Mouse (Mus musculus) left cerebral cortex, adult 9 months (tissue): ENCODE data around the gene Gm5447.
A peak's percentile ranks its signal among the peaks of the same experiment; 100 is the strongest.

Experiments used
- DNase-seq, 2 experiments: peaks; one replicate each; pipeline ENCODE4 v3.0.0; 2022; ENCODE audit warnings: low spot score in 2 of 2

The Gm5447 gene

DNA sequence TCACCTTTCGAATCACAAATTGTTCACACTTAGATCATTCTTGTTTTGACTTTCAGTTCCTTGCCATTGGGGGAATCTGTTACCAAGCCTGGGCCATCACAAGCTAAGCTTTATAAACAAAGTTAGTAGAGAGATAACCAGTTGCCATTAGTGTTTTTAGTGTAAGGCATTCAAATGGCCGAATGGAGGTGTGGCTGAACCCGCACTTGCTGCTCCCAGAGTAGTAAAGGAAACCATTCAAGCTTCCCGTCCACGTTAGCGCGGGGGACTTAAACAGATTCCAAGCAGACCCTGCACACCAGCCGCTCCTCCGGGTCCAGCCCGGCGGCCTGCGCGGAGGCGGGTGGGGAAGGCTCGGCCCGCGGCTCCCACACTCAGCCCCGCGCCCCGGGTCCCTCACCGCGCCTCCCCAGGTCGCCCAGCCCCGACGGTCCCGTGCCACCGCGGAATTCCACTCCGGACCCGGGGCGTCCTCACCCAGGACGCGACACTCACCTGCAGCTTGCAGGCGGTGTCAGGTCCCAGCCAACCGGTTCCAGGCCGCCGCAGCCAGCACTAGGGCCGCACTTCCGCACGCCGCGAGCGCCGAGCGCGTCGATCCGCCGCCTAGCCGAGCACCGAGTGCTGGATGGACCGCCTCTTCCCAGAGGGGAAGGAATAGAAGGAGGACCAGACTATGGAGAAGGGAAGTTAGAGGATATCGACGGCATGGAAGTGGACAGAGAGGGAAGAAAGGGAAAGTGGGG lies at the start of gene Gm5447, which contains the start of gene Exoc2:
Gene Gm5447, plus strand, starts transcription at position 704 of the 746 bp plus-strand sequence.
Gene Exoc2, minus strand, starts transcription at position 593 of the 746 bp plus-strand sequence.
- DNase-seq: peak; percentile 31 to 79

DNA sequence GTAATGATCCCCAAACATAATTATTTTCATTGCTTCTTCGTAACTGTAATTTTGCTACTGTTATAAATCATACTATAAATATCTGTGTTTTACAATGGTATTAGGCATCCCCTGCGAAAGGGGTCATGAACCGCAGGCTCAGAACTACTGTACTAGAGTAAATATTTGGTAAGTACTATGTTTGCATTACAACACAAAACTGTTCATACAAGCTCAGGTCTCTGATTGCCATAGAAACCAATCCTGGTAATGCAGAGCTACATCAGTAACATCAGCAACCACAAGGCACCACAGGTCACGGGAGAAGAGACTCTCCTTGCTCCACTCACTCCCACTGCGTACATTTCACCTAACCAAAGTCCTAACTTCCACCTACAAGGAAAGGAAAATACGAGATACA lies 49.7 kb upstream of the Gm5447 start:
- DNase-seq: no peak

DNA sequence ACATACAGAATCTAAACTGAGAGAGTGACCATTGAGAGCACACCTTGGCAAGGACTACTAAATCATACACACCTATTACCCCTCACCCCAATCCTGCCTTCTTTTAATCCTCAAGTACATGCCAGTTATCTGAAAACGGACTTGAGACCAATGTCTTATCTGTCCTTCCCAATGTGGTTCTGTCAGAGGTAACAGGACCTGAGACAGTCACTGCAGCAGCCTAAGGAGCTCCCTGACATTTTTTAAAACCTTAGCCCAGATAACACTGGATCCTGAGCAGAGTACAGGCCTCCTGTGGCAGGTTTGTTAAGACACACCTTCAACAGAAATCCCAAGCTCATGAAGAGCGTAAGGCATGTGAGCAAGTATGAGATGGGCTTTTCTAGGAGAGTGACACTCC lies 44.9 kb upstream of the Gm5447 start:
- DNase-seq: no peak

DNA sequence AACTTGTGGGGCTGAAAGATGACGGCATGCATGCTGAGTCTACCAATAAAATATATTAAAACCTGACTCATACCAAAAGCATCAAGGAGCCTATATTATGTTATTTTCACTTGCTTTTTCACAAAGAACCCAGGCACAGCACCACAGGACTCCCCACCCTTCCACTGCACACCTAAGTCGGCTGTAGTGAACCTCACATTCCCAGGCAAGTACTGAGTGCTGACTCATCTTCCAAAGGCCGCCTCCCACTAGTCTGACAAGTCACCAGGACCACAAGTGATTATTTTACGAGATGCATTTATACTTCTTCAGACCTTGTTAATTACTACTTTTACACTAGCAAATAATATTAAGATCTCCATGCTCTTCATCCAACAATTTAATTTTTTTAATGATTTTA lies 42.4 kb upstream of the Gm5447 start:
- DNase-seq: no peak

DNA sequence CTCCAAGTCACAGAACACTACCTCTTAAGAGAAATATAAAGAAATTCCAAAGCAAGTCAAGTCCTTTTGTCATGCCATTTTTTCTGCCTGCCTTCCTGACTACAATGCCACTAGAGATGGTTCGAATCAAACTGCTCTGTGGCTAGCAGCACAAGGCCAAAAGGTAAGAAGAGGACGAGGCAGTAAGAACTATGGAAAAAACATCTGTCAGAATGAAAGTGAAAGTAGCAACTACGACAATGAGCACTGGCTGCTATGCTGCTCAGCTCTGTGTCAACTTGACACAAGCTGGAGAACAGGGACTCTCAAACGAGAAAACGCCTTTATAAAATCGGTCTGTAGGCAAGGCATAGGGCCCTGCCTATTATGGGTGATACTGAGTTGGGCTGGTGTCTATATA lies 41.0 kb upstream of the Gm5447 start:
- no peak for DNase-seq

DNA sequence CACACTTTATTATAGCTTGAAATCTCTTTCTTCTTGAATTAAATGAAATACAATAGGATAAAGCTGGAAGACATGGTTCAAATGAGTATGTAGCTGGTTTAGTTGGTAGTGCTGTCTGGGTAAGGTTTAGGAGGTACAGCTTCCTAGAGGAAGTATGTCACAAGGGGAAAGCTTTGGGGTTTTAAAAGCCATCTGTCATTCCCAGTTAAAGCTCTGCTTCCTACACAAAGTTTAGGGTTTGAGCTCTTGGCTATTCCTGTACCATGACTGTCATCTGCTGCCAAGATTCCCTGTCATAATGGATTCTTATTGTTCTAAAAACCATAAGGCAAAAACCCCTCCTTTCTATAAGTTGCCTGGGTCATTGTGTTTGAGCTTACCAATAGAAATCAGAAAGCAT lies 28.2 kb upstream of the Gm5447 start:
- no peak for DNase-seq

DNA sequence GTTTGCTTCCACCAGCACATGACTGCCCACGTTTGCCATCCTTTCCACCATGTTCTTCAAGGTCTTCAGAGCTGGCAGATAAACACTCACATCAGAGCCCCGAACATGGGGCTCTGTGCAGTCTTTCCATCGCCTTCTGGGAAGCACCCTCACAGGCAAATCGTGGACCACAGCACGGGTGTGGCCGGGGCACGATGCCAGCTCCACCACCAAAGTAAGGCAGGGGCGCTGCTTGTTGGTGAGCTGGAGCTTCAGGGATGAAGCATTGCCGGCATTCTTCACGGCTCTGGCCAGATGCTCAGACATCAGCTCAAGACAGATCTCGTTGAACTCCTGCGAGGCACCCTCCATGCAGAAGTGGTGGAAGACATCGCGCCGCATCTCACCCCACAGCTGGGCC lies 26.9 kb upstream of the Gm5447 start:
- DNase-seq: no peak

DNA sequence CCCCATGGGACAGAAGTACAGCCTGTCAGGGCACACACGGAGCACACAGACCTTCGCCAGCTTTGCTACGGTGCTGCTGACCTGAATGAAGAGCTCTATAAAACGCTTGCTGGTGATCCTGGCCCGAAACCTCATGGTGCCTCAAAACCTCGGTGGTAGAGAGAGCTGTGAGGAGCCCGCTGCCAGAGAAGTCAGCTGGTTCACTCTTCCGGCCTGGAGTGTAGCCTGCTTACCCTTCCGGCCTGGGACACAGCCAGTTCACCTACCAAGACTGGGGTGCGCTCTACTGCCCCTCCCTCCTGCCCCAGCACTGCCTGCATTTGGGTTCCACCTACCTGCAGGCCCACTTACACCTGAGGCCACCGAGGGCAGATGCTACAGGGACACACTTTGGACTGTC lies 26.5 kb upstream of the Gm5447 start, which contains the start of gene Hus1b:
Gene Hus1b, minus strand, starts transcription at position 220 of the 400 bp plus-strand sequence.
- no peak for DNase-seq

DNA sequence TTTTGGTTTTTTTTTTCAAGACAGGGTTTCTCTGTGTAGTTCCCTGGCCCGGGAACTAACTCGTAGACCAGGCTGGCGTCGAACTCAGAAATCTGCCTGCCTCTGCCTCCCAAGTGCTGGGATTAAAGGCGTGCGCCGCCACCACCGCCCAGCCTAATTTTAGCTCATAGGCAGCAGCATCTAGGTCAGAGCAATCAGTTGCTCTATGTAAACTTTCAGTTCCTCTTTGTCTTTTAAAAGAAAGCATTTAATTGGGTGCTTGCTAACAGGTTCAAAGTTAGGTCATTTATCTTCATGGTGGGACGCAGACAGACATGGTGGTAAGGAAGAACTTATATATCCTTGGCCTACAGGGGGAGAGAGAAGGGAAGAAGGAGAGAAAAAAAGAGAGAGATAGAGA lies 24.8 kb upstream of the Gm5447 start:
- DNase-seq: no peak

DNA sequence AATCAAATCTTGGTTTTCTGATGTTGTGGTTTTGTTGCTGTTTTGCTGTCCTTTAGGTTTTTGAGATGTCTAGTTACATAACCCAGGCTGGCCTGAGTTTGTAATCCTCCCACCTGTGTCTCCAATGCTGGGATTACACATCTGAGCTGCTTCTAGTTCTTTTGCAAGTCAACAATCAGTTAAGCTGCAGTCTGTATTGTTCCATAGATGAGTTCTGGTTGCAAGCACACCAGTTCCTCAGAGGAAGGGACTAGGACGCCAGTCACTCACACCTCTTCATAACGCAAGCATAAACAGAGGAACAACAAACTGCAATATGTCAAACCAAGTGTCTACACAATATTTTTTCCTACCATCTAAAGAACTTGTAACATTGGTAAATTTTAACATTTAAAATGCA lies 22.0 kb upstream of the Gm5447 start:
- DNase-seq: no peak

DNA sequence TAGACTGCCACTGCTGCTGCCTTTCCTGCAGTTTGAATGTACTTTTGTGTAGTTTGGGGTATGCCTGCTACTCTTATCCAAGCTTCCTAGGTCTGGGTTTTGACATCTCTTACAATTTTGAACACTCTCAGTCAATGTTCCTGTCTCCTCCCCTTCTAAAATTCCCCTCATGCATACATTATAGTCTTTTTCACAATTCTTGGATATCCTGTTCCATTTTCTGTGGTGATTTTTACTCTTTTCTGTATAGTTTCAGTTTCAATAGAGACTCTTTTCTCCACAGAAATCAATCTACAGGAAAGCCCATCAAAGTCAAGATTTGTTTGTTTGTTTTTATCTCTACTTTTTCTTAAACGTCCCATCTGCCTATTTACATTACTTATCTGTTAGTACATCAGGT lies 20.4 kb upstream of the Gm5447 start:
- DNase-seq: no peak

DNA sequence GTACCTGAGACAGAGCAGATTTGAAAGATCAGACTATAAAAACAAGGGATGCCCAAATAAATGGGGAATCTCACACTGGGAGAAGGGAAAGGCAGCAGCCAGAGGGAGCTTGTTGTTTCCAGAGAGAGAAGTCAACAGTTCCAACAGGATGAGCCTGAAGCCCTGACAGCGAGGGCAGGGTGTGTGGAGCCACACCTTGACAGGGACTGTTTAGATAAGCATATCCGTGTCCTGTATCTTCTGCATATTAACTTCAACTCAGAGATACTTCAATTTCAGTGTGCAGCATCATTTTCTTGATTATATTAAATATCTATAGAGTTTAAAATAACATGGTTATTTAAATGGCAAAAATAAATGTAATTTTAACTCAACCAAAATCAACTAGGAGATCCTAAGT lies 13.3 kb upstream of the Gm5447 start:
- DNase-seq: no peak

DNA sequence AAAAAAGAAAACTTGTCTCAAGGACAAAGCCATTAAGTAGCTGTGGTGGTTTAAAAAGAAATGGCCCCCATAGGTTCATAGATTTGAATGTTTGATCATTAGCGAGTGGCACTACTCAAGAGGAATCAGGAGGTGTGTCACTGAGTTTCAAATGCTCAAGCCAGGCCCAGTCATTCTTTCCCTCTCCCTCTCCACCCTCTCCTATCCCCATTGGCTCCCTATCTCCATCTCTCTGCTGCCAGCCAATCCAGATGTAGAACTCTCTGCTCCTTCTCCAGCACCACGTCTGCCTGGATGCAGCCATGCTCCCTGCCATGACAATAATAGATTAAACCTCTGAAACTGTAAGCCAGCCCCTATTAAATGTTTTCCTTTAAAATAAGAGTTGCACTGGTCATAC lies 12.1 kb upstream of the Gm5447 start:
- DNase-seq: no peak

DNA sequence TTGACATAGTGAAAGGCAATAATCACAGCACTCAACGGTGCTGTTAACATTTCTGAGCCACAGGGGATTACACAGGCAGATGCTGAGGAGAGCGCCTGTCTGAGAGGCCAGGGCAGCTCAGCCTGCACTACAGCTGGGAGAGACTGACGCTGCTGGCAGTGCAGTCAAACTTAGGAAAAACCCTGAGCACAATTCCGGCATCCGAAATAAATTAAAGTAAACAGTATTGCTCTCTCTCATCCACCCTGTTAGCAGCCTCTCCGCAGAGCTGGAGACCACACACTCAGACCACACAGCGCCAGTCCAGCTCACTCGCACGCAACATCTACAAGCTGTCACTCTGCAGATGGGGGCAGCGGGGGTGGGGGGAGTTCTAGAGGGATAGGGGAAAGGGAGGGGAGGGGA lies 7.5 kb upstream of the Gm5447 start:
- no peak for DNase-seq

DNA sequence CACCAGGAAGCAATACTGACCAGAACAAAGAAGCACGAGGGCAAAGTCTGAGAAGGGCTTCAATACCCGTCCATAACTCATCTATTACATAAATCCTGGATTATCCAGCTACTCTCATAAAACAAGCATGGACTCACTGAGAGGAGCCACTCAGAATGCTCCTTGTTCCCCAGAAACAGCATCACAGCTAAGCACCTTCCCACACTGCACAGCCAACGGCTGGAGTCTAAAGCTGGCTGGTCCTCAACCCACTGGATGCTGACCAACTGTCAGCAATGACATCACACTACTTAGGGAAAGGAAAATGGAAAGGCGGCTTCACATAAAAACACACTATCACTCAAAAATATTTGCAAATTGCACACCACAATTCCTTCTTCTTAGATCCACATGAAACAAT lies 5.7 kb upstream of the Gm5447 start:
- no peak for DNase-seq

DNA sequence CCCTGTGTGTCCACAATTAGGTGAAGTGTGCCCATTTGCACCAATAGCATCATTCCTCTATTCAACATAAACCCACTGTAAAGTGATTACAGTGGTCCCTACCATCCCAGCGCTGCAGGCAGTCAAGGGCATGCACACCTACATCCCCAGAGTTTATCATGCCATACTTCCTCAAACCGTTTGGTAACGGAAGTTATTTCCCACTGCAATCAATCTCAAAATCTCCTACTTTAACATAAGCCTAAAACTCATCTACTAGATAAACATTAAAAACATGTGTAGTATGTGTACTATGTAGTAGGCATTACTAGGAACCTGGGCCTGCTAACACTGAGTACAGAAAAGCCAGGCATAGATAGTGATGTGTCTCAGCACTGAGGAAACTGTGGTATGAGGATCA lies 3.0 kb upstream of the Gm5447 start:
- DNase-seq: no peak

DNA sequence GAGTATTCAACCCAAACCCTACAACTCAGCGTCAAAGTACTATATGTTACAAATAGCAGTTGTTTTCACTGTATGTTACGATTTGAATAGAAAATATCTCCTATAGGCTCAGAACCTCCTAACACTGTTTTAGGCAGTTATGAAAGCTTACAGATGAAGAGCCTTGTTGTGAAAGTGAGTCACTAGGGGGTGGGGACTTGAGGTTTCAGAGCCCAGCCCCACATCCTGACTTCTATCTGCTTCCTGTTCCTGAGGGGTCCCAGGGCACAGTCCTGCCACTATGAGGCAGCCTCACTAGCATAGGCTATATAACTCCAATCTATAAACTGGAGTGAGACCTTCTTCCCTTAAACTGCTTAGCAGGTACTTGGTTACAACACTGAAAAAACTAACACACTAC lies 1.9 kb upstream of the Gm5447 start:
- no peak for DNase-seq

DNA sequence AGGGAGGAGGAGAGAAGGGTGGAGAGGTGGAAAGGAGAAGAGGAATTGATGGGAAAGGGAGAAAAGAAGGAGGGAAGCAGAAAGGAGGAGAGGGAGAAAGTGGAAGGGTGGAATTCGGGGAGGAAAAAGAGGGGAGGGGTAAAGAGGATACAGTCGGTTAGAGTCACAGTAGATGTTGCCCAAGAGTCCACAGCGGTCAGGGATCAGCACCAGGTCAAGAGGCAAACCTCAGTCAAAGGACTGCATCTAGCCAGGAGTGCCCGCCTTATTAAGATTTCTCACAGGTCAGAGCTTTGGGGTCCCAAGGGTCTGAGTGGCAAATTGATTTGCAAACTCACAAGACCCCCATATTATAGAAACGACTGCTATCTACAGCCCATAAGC lies 235 bp downstream of the Gm5447 start:
- no peak for DNase-seq

DNA sequence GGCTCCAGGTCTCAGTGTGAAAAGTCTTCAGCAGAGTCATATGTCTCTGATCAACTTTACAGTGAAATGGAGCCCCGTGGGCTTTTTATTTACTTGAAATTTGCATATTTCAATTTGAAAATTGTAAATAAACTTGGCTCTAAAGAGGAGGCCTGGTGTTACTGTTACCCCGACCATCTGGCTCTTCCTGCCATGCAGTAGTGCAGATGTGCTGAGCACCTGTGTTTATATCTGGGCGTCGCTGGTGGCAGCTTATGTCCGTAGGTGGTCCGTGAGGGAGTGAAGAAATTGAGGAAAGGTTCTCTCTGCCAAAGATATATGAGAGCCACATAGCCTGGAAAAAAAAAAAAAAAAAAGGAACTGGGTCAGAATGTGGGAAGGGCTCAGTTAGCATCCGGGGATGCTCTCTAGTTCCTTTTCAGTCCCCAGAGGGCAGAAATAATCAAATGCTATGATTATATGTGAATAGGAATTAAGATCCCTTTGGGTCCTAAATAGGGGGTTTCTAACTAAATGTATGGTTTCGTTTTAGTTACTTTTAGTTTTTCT lies 2.6 kb downstream of the Gm5447 start:
- DNase-seq: no peak

DNA sequence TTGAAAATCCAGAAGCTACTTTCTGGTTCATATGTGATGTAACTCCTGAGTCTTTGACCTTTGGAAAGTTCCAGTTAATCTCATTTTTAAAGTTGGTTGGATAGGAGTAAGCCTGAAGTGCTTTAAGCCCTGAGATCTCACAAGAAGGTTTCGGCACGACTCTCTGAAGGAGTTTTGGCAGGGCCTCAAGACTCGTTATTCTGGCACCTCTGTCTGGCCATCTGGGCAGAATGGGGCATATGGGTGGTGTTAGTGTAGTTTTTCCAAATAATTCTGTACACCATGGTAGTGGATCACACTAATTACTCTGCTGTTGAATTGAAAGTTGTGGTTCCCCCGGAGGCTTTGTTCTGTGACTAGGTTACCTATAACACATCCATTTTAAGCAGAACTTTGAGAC lies 4.2 kb downstream of the Gm5447 start:
- DNase-seq: peak in 1 of 2 experiments; percentile 51

DNA sequence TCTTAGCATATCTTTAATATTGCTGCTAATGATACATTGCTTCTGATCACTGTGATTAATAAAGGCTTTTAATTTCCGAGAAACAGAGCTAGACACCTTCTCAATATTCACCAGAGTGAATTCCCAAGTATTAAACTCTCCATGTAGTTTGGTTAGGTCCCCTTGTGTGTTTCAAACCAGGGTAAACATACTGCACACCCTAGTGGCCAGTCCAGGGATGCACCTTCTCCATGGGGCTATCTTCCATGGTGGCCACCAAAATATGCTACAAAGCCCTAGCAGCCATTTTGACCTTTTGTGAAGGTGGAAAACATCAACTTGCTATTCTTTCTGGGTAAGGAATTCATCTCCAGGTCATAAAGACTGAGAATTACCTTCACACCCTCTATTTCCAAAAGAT lies 7.7 kb downstream of the Gm5447 start:
- peak in 1 of 2 experiments; percentile 20 for DNase-seq

DNA sequence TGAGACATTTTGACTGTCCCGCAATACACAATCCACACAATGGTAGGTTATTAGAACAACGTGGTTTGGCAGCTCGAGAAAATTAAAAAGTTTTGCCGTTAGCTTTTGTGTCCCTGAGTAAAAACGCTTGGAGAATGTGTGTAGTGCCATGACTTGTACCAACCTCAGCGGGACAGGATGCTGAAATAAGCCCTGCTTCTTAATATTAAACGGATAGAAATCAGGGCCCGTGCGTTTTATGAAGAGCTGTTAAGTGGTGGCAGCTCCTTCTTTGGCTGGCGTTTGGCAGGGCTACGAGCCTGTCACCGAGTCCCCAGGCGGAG lies 11.2 kb downstream of the Gm5447 start:
- DNase-seq: no peak

DNA sequence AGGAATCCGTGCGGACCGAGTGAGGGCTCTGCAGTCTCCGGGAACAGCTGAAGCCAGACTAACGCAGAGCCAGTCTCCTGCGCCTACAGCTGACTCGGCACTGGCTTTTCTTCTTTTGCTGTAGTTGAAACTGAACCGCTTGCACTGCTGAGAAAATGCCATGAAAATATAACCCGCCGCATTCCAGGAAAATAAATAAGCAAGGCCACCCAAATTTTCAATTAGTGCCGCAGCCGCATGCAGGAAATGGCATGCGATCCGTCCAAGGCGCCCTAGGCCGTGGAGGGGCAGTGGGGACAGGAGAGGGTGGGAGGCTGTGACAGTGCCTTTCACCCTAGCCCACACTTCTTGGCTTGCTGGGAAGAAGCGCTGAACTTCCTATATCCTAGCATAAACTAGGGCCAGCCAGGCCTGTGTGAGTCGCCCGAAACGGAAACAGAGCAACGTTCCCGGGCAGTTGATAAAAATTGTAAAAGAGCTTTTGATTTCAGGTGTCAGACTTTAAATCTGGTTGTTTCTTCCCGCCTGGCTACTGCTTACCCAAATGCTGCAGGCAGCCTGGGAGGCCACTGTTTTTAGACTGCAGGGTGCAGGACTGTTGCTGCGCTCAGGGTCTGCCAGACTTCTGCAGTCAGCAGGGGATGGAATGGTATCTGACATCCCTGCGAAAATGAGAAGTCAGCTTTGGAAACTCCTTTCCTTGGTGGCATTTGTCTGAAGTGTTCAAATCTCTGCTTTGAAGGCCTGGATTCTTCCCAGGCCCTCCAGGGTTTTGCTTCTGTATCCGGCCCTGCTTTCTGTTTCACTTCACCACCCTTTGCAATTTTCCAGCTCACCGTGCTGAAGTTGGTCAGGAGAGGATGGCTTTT lies 11.8 kb downstream of the Gm5447 start:
- DNase-seq: peak in 1 of 2 experiments; percentile 36
